Mouse (Mus musculus) forebrain, embryonic 16.5 days (tissue): ENCODE data around the gene Antxr1. TPM values are rescaled to one million over a fixed set of nuclear protein-coding genes. Genes with fewer than 3 reads are reported as not detected.

Experiments used
- ATAC-seq: fragments of 200-750 bp; cut with Nextera tagmentation; 2 replicates; pipeline ENCODE4 v1.8.0; 2017; ENCODE audit warnings: mild to moderate bottlenecking, moderate library complexity
- H3K27ac ChIP-seq: fragments of 300-500 bp; sonication (generic); 2 replicates; pipeline ENCODE4 v1.5.1; 2014; ENCODE audit warnings: low read length, control low read depth
- H3K27me3 ChIP-seq: fragments of 300-500 bp; sonication (generic); replicated peaks from 2 replicates; pipeline ENCODE4 v1.6.1; 2014; ENCODE audit warnings: low read length; ENCODE audit not compliant: control insufficient read depth, insufficient read depth
- H3K36me3 ChIP-seq: fragments of 300-500 bp; sonication (generic); 2 replicates; pipeline ENCODE4 v1.6.1; 2014; ENCODE audit not compliant: control insufficient read depth, insufficient read depth
- H3K4me1 ChIP-seq: fragments of 300-500 bp; sonication (generic); replicated peaks from 2 replicates; pipeline ENCODE4 v1.6.1; 2014; ENCODE audit warnings: low read length; ENCODE audit not compliant: control insufficient read depth, insufficient read depth
- H3K4me2 ChIP-seq: fragments of 300-500 bp; sonication (generic); 2 replicates; pipeline ENCODE4 v1.6.1; 2014; ENCODE audit warnings: mild to moderate bottlenecking, low read length, control low read depth
- H3K4me3 ChIP-seq: fragments of 300-500 bp; sonication (generic); replicated peaks from 2 replicates; pipeline ENCODE4 v1.5.1; 2014; ENCODE audit warnings: mild to moderate bottlenecking, low read length, control low read depth
- H3K9ac ChIP-seq: fragments of 300-500 bp; sonication (generic); replicated peaks from 2 replicates; pipeline ENCODE4 v1.6.1; 2014; ENCODE audit warnings: low read depth, low read length, control low read depth
- H3K9me3 ChIP-seq: fragments of 300-500 bp; sonication (generic); 2 replicates; pipeline ENCODE4 v1.6.1; 2016; ENCODE audit warnings: low read length; ENCODE audit not compliant: control insufficient read depth
- WGBS: fragments of 180-500 bp; shearing (Covaris S2); extraction: QIAGEN DNeasy Blood & Tissue Kit; methylation state at CpG from one replicate; pipeline ENCODE4 v1.1.7; 2014; 5-methylcytosine and 5-hydroxymethylcytosine counted together
- polyA plus RNA-seq: library from polyadenylated mRNA; unstranded; fragments of >200 nt; fragmentation: Nextera tagmentation; extraction: Ambion mirVana; gene quantifications from 2 replicates; pipeline ENCODE4 v1.2.1, GENCODE M21; 2015

The Antxr1 gene
- polyA plus RNA-seq, 1 experiment from 2014 or later = 3.1 TPM

DNA sequence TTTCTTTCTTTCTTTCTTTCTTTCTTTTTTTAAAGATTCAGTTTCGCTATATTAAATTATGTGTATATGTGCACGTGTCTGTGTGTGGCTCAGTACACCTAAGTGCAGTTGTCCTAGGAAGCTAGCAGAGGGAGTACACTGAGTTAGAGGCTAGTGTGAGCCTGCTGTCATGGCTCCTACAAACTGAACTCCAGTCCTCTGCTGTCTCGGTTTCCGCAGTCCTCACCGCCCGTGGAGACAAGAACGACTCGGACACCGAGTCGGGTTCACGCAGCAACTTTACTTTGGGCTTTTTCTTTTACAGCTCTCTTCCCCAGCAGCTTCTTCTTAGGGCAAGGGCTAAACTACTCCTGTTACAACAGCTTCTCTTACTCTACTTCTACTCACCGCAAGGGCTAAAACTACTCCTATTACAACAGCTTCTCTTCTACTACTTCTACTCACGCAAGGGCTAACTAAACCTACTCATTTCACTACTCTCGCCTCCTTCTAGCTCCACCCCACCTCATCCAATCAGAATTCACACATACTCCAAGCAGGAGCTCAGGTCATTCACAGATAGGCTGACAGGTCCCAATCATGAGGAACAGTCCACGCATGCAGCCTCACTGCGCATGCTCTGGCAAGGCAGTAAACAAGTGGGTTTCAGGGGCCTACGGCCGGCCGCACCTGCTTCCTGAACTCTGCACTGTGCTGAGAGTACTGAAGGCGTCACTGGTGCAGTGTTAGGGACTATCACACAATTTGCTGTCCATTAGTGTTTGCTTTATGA, 216.4 kb downstream of the Antxr1 start:
- 90% methylated on average over 20 of the region's 20 CpGs for WGBS
- Histone ChIP-seq H3K9me3 (no peaks in the 10 kb centered on the region), H3K27ac (no peak overlapping the region), H3K27me3 (no peaks in the 10 kb centered on the region), H3K9ac (no peak overlapping the region), H3K4me3 (no peak overlapping the region), H3K36me3 (no peaks in the 10 kb centered on the region), H3K4me2 (no peak overlapping the region), H3K4me1 (no peaks in the 10 kb centered on the region)
- ATAC-seq = no peak

DNA sequence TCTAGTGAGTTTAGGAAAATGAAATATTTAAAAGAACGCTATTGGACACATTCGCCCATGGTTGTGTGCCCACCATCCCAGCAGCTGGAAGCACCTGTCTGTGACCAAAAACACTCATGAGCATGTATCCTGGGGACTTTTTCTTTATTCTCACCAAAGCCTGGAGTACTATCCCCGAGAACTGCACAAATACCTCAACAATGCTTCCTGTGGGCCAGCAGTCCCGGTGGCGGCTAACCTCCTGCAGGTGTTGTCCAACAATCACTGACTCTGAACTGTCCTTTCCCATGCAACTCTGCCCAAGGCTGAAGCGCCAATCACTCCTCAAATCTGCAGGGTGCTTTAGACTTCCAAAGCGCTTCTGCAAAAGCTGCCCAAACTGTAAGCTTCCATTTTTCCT, 219.0 kb downstream of the Antxr1 start:
- Histone ChIP-seq H3K9ac (no peak overlapping the region), H3K4me2 (no peak overlapping the region), H3K4me1 (no peaks in the 10 kb centered on the region), H3K4me3 (no peak overlapping the region), H3K9me3 (no peaks in the 10 kb centered on the region), H3K27me3 (no peaks in the 10 kb centered on the region), H3K27ac (no peak overlapping the region), H3K36me3 (no peaks in the 10 kb centered on the region)
- WGBS = 85% methylated on average over 7 of the region's 7 CpGs
- no peak for ATAC-seq

DNA sequence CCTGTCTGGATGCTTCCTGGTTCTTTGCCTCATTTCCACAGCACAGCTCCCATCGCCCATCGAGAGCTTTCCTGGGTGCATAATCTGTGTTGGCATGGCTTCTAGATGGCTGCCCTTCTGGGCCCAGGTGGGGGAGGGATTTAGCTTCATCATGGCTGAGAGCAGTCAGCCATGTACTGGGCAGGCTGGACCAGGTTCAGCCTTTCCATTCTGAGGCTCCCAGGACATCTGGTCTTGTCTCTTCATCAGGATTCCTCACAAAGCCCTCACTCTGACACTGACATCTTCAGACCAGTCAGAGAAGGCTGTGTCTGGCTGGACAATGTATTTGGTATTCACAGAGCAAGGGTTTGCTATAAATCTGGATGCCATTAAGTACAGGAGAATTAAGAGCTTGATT, 219.6 kb downstream of the Antxr1 start:
- WGBS = 86% methylated on average over 2 of the region's 2 CpGs
- Histone ChIP-seq H3K9me3 (no peaks in the 10 kb centered on the region), H3K36me3 (no peaks in the 10 kb centered on the region), H3K9ac (no peak overlapping the region), H3K27ac (no peak overlapping the region), H3K4me2 (no peak overlapping the region), H3K27me3 (no peaks in the 10 kb centered on the region), H3K4me3 (no peak overlapping the region), H3K4me1 (no peaks in the 10 kb centered on the region)
- no peak for ATAC-seq

DNA sequence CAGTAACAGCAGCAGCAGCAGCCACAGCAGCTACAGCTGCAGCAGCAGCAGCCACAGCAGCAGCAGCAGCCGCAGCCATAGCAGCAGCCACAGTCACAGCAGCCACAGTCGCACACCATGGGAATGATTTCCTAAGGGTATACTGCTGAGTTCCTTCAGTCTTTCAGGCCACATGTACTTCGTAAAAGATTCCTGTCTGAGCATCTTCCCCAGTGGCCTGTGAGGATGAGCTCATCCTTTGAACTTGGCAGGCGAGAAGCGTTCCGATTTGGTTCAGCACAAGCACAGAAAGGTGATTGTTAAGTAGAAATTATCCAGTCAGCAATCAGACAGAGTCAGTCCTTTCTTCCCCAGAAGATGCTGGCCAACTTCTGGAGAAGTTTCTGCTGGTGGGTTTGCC, 223.5 kb downstream of the Antxr1 start:
- H3K27ac ChIP-seq = no peak overlapping the region
- no peak overlapping the region for H3K4me3 ChIP-seq
- H3K4me2 ChIP-seq = no peak overlapping the region
- H3K4me1 ChIP-seq = no peaks in the 10 kb centered on the region
- H3K9ac ChIP-seq = no peak overlapping the region
- no peak for ATAC-seq
- H3K9me3 ChIP-seq = no peaks in the 10 kb centered on the region
- no peaks in the 10 kb centered on the region for H3K27me3 ChIP-seq
- 79% methylated on average over 6 of the region's 6 CpGs for WGBS
- no peaks in the 10 kb centered on the region for H3K36me3 ChIP-seq

DNA sequence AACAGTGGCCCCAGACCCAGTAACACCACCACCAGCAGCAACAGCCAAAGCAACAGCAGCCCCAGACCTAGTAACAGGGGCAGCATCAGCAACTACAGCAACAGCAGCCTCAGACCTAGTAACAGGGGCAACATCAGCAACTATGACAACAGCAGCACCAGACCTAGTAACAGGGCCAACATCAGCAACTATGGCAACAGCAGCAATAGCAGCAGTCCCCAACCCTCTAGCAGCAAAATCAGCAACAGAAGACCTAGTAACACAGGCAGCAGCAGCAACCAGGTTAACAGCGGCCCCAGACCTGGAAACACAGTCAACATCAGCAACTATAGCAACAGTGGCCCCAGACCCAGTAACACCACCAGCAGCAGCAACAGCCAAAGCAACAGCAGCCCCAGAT, 224.1 kb downstream of the Antxr1 start:
- no peak overlapping the region for H3K9ac ChIP-seq
- no peak overlapping the region for H3K27ac ChIP-seq
- no peaks in the 10 kb centered on the region for H3K9me3 ChIP-seq
- WGBS = 100% methylated on average over 1 of the region's 1 CpGs
- no peaks in the 10 kb centered on the region for H3K27me3 ChIP-seq
- no peaks in the 10 kb centered on the region for H3K36me3 ChIP-seq
- H3K4me1 ChIP-seq = no peaks in the 10 kb centered on the region
- no peak for ATAC-seq
- no peak overlapping the region for H3K4me2 ChIP-seq
- no peak overlapping the region for H3K4me3 ChIP-seq

DNA sequence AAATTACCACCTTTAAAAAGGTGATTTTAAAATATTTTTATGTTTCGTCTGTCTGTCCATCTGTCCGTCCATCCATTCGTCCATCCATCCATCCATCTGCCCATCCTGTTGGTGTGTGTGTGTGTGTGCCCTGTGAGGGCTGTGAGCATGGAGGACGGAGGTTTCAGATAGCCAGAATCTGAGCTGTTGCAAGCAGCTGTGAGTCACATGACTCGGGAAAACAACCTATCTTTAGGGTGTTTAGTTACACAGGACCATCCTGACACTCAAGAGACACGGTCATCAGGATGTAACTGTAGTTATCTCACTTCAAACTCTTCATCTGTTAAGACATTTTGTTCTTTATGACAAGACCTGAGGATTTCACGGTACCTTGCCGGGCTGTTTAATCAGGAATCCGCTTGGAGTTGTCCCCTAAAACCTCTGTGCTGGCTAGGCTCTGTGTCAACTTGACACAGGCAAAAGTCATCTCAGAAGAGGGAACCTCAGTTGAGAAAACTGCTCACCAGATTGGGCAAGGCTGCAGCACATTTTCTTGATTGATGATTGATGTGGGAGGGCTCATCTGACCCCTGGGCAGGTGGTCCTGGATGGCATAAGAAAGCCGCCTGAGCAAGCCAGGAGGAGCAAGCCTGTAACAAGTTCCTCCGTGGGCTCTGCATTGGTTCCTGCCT, 231.4 kb downstream of the Antxr1 start, which contains the start of gene D6Ertd527e:
Gene D6Ertd527e, plus strand, starts transcription at position 624 of the 674 bp plus-strand sequence.
- no peak within 1 kb of the TSS for H3K9ac ChIP-seq
- H3K4me2 ChIP-seq = no peak within 1 kb of the TSS
- H3K9me3 ChIP-seq = no peaks in the 10 kb centered on the region
- ATAC-seq = no peak
- 83% methylated on average over 11 of the region's 11 CpGs for WGBS
- H3K36me3 ChIP-seq = no peaks in the 10 kb centered on the region
- H3K4me1 ChIP-seq = peaks cover 7% of the 10 kb centered on the region
- H3K4me3 ChIP-seq = no peak within 1 kb of the TSS
- no peak within 1 kb of the TSS for H3K27ac ChIP-seq
- H3K27me3 ChIP-seq = no peaks in the 10 kb centered on the region

DNA sequence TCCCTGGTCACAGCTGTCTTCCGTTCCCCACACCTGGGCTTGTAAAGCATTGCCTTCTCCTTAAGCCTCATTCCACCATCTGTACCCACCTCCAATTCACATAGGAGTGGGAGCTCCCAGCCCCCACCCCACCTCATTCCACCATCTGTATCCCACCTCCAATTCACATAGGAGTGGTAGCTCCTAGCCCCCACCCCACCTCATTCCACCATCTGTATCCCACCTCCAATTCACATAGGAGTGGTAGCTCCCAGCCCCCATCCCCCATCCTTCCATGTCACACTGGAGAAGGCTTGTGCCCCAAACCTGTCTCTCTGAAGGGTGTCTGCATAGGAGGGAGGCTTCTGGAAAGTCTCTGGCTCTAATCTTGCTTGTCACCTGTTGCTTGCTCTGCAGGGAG, 232.3 kb downstream of the Antxr1 start:
- H3K9ac ChIP-seq = no peak overlapping the region
- no peak overlapping the region for H3K4me2 ChIP-seq
- WGBS = 88% methylated on average over 1 of the region's 1 CpGs

DNA sequence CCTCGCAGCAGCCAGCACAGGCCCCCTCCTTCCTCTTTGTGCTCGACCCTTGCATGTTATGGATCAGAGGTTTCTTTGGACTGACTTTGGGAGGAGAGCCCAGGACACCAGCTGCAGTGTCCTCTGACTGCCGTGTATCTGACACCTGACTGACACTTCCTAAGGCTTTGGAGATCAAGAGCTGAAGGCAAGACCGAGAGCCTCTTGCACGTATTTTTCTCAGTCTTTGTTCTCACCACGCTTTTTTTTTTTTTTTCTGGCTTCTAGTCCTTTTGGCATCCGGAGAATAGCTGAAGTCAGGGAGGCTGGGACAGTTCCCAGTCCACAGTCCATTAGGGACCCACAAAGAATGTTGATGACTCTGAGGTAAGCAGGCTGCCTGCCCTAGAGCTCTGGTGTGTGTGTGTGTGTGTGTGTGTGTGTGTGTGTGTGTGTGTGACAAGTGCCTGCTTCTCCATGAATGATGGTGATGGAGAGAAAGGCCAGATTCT, 233.2 kb downstream of the Antxr1 start:
- H3K4me3 ChIP-seq = no peak overlapping the region
- no peak overlapping the region for H3K4me2 ChIP-seq
- WGBS = 25% methylated on average over 7 of the region's 7 CpGs
- no peaks in the 10 kb centered on the region for H3K27me3 ChIP-seq
- no peak overlapping the region for H3K9ac ChIP-seq
- H3K9me3 ChIP-seq = no peaks in the 10 kb centered on the region
- H3K4me1 ChIP-seq = peaks cover 9% of the 10 kb centered on the region
- ATAC-seq = no peak
- no peak overlapping the region for H3K27ac ChIP-seq
- no peaks in the 10 kb centered on the region for H3K36me3 ChIP-seq

More for the DNA sequence above, 232.3 kb downstream of the Antxr1 start:
- H3K9me3 ChIP-seq = no peaks in the 10 kb centered on the region
- H3K4me3 ChIP-seq = no peak overlapping the region
- no peaks in the 10 kb centered on the region for H3K36me3 ChIP-seq
- H3K4me1 ChIP-seq = peaks cover 9% of the 10 kb centered on the region
- no peak overlapping the region for H3K27ac ChIP-seq
- ATAC-seq = no peak
- H3K27me3 ChIP-seq = no peaks in the 10 kb centered on the region

DNA sequence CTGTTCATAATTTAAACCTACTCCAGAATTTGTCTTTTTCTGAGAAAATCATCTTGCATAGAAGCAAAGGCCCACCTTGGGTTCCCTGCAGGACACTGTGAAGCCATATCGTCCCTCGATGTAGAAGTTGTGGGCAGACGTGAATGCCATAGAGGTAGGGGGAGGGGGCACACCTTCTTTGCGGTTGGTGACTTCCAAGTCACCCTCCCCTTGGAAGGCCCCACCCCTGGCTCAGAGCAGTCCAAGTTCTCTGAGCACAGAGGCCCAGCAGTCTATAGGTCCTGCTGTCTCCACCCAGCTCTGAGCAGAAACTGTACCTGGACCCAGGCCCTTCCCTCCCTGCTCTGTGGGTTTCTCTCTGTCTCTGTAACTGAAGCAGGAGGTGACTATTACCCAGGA, 233.7 kb downstream of the Antxr1 start:
- Histone ChIP-seq H3K4me2 (no peak overlapping the region), H3K27me3 (no peaks in the 10 kb centered on the region), H3K9ac (no peak overlapping the region), H3K9me3 (no peaks in the 10 kb centered on the region), H3K4me3 (no peak overlapping the region), H3K36me3 (no peaks in the 10 kb centered on the region), H3K27ac (no peak overlapping the region), H3K4me1 (peaks cover 9% of the 10 kb centered on the region)
- no peak; the same call in 1 of the 2 replicates for ATAC-seq
- WGBS = 26% methylated on average over 4 of the region's 4 CpGs
